Mouse (Mus musculus) G1E (cell line): Measurements from ENCODE around the gene Tbxa2r. TPM values are rescaled to one million over a fixed set of nuclear protein-coding genes. Genes with fewer than 3 reads are reported as not detected.

ENCODE experiments used
- ATAC-seq: 2 replicates; pipeline ENCODE4 v1.8.0; 2016; ENCODE audit warnings: mild to moderate bottlenecking; ENCODE audit not compliant: insufficient number of reproducible peaks, poor library complexity, low FRiP score, severe bottlenecking; ENCODE audit errors: extremely low read depth
- DNase-seq: peaks from one replicate; pipeline ENCODE4 v3.0.0; 2012; ENCODE audit warnings: low spot score
- H3K27me3 ChIP-seq: 2 replicates; pipeline ENCODE4 v1.6.1; 2012; ENCODE audit warnings: mild to moderate bottlenecking, low read length, inconsistent platforms; ENCODE audit not compliant: insufficient read depth
- H3K36me3 ChIP-seq: replicated peaks from 2 replicates; pipeline ENCODE3; 2012; ENCODE audit warnings: mild to moderate bottlenecking, inconsistent platforms
- H3K4me1 ChIP-seq: 2 replicates; pipeline ENCODE4 v1.6.1; 2012; ENCODE audit warnings: low read depth, low read length, inconsistent platforms, mixed read lengths; ENCODE audit not compliant: insufficient read depth
- H3K4me3 ChIP-seq: 2 replicates; pipeline ENCODE4 v1.5.1; 2012; ENCODE audit warnings: low read depth, mild to moderate bottlenecking, inconsistent platforms, low read length, moderate library complexity, mixed read lengths
- H3K9me3 ChIP-seq: replicated peaks from 2 replicates; pipeline ENCODE4 v1.6.1; 2012; ENCODE audit warnings: inconsistent platforms
- CTCF ChIP-seq: IDR thresholded peaks from 2 replicates; pipeline ENCODE4 v1.5.1; 2012; ENCODE audit warnings: low read depth, low read length, inconsistent platforms, mixed read lengths
- GATA1 ChIP-seq: IDR thresholded peaks from 2 replicates; pipeline ENCODE4 v1.6.1; 2012; ENCODE audit warnings: borderline replicate concordance, low read length, inconsistent platforms, mixed read lengths
- GATA2 ChIP-seq: IDR thresholded peaks from 2 replicates; pipeline ENCODE4 v1.6.1; 2012; ENCODE audit warnings: low read depth, low read length, inconsistent platforms, borderline replicate concordance
- POLR2AphosphoS5 ChIP-seq: IDR thresholded peaks from 2 replicates; pipeline ENCODE4 v1.6.1; 2012; ENCODE audit warnings: low read depth, low read length, inconsistent platforms; ENCODE audit not compliant: insufficient replicate concordance
- TAL1 ChIP-seq: conservative IDR thresholded peaks from 2 replicates; pipeline ENCODE4 v1.6.1; 2012; ENCODE audit warnings: low read depth, low read length, inconsistent platforms, mixed read lengths
- polyA plus RNA-seq: library from polyadenylated mRNA; stranded (reverse); fragments of >175 nt; gene quantifications from 2 replicates; pipeline ENCODE4 v1.2.3, GENCODE M21; 2012
- total RNA-seq, 2 experiments: library from RNA; stranded (forward) in 1 of 2; stranded (reverse) in 1 of 2; fragments of 200-1000 nt in 1 of 2; fragments of >200 nt in 1 of 2; fragmentation: Nextera tagmentation in 1 of 2; gene quantifications; 2 replicates each; pipeline ENCODE4 v1.2.3; 2014 to 2017

The Tbxa2r gene
- total and polyA plus RNA-seq, 3 experiments = not detected

DNA sequence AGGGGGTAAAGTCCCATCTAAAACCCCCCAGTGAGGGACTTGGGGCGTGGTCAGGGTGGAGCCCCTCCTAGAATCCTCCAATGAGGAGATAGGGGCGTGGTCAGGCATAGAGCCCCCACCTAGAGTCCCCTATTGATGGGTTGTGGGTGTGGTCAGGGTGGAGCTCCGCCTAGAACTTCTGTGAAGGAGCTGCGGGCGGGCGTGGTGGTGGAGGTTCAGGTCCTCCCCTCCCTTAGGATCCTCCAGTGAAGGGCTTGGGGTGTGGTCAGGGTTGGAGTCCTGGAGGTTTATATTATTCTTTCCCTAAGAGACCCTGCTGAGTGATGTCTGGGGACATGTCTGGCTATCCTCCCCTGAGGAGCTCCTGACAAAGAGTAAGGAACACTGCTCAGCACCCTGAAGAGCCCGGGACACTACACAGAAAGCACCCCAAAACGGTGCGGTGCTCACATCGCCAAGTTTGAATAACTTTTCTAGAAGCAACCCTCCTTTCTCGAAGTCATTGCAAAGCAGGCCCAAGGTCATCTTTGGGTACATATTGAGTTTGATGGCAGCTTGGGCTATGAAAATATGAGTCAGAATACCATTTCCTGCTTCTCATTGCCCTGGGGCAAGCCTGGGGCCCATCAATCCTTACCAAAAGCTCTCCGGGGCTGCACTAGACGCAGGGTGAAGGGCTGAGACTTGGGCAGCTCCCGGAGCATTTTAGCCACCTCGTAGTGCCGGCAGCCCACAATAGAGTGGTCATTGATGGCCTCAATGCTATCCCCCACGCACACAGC is 12.2 kb downstream of the Tbxa2r start:
- H3K4me1 ChIP-seq = peaks cover 33% of the 10 kb centered on the region
- peaks cover 7% of the 10 kb centered on the region for H3K36me3 ChIP-seq
- DNase-seq (no peak), ATAC-seq (no peak)
- TF ChIP-seq POLR2AphosphoS5 = no peak
- no peak for TF ChIP-seq GATA2
- TF ChIP-seq GATA1 = no peak
- H3K4me3 ChIP-seq = no peak overlapping the region
- H3K9me3 ChIP-seq = peaks cover 11% of the 10 kb centered on the region; the same call in 1 of the 2 replicates
- peaks cover 42% of the 10 kb centered on the region for H3K27me3 ChIP-seq

DNA sequence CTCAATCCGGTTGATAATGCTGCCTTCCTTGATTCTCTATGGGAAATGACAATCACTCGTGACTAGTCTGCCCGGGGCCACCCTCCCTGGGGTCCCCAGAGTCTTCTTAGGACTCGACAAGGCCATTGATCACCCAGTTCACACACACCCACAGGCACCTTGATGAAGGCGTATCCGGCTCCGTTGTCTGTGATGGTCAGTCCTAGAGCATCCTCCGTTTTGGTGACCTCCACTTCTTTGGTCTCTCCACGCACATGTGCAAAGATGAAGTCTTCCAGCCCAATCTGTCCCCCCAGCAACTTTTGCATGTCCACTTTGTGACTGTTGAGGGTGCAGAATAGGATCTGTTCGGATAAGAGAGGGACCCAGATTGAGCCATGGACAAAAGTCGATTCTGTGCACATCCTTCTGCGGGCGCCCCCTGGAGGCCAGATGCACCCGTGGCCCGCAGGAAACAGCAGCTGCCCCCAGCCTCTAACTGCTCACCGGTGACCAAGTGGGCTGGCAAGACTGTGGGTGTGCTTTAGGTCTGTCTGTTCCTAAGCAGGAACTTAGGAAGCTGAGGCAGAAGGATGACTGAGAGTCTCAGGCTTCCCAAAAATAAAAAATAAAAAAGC is 12.9 kb downstream of the Tbxa2r start:
- DNase-seq (peak; percentile 59), ATAC-seq (no peak)
- TF ChIP-seq GATA1 = no peak
- TF ChIP-seq CTCF = peak; percentile 59; the same call in 1 of the 2 replicates
- Histone ChIP-seq H3K4me1 (peaks cover 31% of the 10 kb centered on the region), H3K4me3 (no peak overlapping the region), H3K36me3 (peaks cover 14% of the 10 kb centered on the region), H3K9me3 (peaks cover 11% of the 10 kb centered on the region; the same call in 1 of the 2 replicates), H3K27me3 (peaks cover 36% of the 10 kb centered on the region)

DNA sequence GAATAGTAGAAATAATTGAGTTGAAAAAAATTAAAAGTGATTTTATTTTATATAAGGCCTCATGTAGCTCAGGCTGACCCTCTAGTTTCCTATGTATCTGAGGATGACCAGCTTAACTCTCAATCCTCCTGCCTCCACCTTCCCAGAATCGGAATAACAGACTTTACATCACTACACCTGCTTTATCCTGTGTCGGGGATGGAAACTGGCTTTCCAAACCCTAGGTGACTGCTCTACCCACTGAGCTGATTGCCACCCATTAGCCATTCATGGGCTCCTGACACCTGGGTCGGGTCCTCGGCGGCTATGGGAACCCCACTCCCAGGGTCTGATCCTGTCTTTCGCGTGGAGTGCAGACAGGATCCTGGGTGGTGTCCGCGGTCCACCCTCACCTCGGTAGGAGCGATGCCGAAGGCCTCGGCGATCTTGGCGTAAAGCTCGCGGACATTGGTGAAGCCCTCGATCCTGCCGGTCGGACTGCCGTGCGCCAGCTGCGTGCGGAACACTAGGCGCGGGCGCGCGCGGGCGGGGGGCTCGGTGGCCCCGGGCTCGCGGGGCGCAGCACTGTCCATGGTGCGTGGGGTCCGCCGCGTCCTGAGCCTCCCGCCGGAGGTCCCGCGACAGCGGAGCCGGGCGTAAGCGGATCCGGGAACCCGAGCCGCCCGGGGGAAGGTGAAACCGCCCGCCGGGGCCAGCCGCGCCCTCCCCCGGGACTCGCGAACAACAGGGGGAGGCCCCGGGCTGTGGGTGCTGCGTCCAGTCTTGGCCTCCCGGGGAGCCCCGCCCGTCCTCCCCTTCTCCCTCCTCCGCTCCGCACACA is 14.4 kb downstream of the Tbxa2r start, which contains the start of gene Gipc3:
TSS of gene Gipc3 (minus strand) at position 581 of the 820 bp plus-strand sequence.
- Histone ChIP-seq H3K4me3 (peak within 1 kb of the TSS; percentile 50; the same call in 1 of the 2 replicates), H3K4me1 (peaks cover 41% of the 10 kb centered on the region), H3K9me3 (peaks cover 9% of the 10 kb centered on the region; the same call in 1 of the 2 replicates), H3K36me3 (peaks cover 29% of the 10 kb centered on the region), H3K27me3 (peaks cover 21% of the 10 kb centered on the region)
- DNase-seq (no peak), ATAC-seq (no peak)
- TF ChIP-seq GATA2 = no peak
- TF ChIP-seq TAL1 = no peak
- TF ChIP-seq GATA1 = no peak

DNA sequence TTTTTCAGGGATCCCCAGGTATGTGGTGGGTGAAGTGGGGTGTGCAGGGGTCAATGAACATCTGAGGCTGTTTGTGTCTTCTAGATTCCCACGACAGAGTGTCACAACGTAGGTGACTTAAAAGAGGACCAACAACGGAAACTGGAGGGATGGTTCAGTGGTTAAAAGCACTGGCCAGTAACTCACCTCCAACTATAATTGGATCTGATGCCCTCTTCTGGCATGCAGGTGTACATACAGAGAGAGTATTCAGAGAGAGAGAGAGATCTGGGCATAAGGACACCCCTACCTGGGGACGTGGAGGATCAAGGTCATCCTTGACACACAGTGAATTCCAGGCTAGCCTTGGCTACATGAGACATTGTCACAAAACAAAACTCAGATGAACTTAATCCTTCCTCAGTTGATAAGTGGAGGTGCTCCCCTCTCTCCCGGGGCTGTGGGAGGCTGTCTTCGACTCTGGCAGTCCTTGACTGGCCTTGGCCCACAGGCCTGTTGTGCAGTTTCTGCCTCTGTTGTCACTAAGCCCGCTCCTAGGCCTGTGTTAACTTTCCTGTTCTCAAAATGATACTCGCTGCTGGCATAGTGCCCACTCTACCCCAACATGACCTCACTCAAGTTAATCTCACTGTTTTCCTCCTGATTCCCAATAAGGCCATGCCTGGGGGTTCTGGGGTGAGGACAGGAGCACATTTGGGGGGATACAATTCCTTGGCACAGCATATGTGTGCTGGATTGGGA is 16.1 kb downstream of the Tbxa2r start:
- DNase-seq = no peak
- no peak for ATAC-seq
- TF ChIP-seq POLR2AphosphoS5 = no peak
- TF ChIP-seq TAL1 = no peak
- no peak for TF ChIP-seq GATA2
- TF ChIP-seq GATA1 = no peak
- TF ChIP-seq CTCF = no peak
- peaks cover 54% of the 10 kb centered on the region for H3K4me1 ChIP-seq
- peaks cover 8% of the 10 kb centered on the region; the same call in 1 of the 2 replicates for H3K9me3 ChIP-seq
- peaks cover 18% of the 10 kb centered on the region for H3K27me3 ChIP-seq
- peaks cover 40% of the 10 kb centered on the region for H3K36me3 ChIP-seq
- H3K4me3 ChIP-seq = no peak overlapping the region

DNA sequence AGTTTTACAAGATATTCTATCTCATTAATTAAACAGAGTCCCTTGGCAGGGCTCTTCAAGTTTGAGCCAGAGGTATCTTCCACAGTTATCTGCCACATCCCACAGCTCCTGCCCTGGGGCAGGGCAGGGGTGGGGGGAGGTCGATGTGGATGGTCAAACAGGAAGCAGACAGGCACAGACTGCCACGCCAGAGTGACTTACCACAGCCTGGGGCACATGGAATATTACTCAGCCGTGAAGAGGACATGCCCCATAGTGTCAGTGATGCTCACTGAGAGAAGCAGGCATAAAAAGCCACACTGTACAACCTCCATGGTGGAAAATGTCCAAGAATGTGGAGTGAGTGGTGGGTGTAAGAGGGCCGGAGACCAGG is 16.6 kb downstream of the Tbxa2r start:
- no peak for TF ChIP-seq GATA1
- no peak for TF ChIP-seq CTCF
- TF ChIP-seq POLR2AphosphoS5 = no peak
- no peak for TF ChIP-seq TAL1
- no peak for TF ChIP-seq GATA2
- H3K9me3 ChIP-seq = peaks cover 8% of the 10 kb centered on the region; the same call in 1 of the 2 replicates
- H3K36me3 ChIP-seq = peaks cover 40% of the 10 kb centered on the region
- H3K27me3 ChIP-seq = peaks cover 18% of the 10 kb centered on the region
- no peak for DNase-seq
- H3K4me1 ChIP-seq = peaks cover 56% of the 10 kb centered on the region
- no peak overlapping the region for H3K4me3 ChIP-seq
- no peak for ATAC-seq
